Mouse (Mus musculus) thymus, postnatal 36 days (tissue): Measurements from ENCODE around the gene 4930470P17Rik.

Experiments used
- DNase-seq, 2 experiments: peaks; one replicate each; pipeline ENCODE4 v3.0.0; 2022; ENCODE audit warnings: mixed read lengths in 2 of 2

4930470P17Rik gene

GRCm38 (mm10) chr2:170577502-170577901 is 24.3 kb downstream of the 4930470P17Rik start:
- no peak for DNase-seq

GRCm38 (mm10) chr2:170576077-170576476 is 25.7 kb downstream of the 4930470P17Rik start:
- no peak for DNase-seq

- no peak for DNase-seq
Observed at GRCm38 (mm10) chr2:170564995-170565394, 36.8 kb downstream of the 4930470P17Rik start.

DNA sequence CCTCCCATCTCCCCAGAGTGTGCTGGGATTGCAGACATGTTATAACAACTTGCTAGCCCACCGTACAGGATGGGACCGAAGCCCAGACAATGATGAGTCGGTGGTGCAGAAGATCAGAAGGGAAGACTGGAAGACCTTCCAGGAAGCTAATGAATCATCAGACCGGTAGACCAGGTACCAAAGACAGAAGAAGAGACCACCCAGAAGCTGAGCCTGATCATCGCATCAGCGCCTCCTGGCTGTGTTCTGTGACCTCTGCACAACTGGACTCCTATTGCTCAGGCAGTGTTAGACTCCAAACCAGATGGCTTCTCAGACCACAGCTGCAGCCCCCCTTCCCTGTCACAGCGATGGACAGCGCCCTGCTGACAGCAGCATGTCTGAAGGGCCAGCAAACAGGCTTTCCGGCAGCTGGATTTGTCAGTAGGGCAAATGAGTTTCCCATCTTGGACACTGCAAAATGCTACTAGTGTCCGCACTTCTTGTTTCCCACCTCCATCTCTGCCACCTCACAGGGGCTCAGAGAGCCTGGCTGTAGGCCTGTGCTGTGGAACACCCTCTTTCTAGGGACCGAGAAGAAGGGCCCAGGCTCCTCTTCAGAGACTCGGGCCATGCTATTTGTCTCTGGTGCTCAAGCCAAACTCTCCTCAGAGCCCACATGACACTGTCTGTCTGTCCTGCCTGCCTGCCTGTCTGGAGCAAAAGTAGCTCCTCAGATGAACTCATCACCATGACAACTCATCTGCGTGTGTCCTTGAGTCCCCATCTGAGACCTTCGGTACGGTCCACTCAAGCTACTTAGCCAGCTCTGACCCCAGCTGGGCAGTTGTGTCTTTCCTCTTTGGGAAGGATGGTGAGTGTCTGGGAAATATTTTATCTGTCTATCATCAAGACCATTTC is 37.6 kb downstream of the 4930470P17Rik start:
- no peak for DNase-seq

GRCm38 (mm10) chr2:170552088-170552487 is 49.7 kb downstream of the 4930470P17Rik start:
- no peak for DNase-seq

- DNase-seq, result no peak
Observed at GRCm38 (mm10) chr2:170550240-170550639, 51.6 kb downstream of the 4930470P17Rik start.

DNA sequence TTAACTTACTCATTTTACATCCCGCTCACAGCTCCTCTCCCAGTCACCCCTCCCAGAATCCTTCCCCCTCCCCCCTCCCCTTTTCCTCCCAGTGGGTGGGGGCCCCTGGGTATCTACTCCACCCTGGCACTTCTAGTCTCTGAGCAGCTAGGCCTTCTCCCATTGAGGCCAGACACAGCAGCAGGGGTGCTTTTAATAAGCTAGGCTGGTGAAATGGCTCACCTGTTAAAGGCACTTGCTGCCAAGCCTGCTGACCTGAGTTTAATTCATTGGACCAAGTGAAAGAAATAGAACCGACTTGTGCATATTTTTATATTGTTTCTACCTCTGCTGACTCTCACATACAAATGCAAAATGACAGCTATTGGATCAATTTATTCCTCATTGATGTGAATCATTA is 52.7 kb downstream of the 4930470P17Rik start:
- no peak for DNase-seq

GRCm38 (mm10) chr2:170548046-170548445 is 53.8 kb downstream of the 4930470P17Rik start:
- DNase-seq, result no peak

GRCm38 (mm10) chr2:170547526-170547925 is 54.3 kb downstream of the 4930470P17Rik start:
- DNase-seq, result no peak

DNA sequence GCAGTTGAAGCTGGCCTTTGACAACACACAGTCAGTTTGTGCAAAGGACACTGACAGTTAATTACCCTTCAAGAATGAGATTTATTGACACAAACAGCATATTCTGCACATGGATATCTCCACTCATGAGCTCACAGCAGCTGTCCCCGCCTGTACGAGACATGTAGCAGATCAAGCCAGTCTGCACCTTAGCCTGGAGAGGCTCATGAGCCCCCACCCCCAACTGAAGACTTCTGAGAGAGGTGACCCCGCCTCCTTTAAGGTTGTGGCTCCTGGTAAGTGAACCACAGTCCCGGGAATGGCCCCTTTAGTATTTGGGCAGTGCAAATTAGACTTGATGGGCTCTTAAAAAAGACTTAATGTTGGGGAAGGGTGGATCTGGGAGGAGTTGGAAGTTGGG is 56.1 kb downstream of the 4930470P17Rik start:
- no peak for DNase-seq

DNA sequence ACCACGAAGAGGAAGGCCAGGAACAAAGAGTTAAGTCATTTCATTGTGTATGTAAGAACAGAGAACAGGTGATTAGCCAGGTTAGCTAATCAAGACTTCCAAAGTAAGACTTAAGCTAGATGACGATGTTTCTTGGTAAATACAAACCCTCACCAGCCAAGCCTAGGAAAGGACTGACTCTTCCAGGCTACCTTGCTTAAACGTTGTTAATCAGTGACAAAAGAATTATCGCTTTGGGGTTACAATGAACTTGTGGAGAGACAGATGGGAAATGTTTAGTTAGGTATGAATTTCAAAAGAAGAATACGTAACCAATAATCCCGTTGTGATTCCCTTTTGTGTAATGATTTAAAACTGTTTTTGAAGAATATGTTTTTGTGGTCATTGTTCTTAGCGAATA is 56.9 kb downstream of the 4930470P17Rik start:
- no peak for DNase-seq

DNA sequence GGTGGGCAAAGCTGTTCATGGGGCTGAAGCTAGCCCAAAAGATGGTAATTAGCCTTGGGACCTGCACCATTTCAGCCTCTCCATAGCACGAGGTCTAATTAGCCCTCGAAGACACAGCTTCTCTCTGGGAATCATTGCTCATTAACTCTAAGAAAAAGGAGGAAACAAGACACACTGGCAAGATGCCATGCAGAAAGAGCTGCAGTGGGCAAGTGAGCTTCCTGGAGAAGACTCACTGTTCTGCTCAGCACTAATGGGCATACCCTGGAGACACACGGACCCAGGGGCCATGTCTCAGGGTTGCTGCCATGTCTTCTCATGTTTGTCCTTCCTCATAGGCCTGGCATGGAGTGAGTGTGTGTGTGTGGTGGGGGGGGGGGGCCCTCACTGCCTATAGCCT is 57.7 kb downstream of the 4930470P17Rik start:
- no peak for DNase-seq

DNA sequence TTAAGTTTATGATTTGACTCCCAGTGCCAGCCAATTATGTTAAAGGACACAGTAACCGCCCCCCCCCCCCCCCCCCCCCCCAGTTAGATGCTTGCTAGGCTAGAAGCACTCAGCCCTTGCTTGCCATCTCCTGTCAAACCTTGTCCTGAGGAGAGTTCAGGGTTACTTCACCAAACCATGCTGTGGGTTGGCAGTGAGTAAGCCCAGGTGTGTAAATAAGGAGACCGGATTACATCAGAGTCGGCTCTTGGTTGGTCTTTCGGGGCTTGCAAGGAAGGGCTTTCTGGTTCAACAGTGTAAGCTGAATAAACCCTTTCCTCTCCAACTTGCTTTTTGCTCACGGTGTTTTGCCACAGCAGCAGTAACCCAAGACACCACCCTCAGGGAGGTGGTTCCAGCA is 58.2 kb downstream of the 4930470P17Rik start:
- DNase-seq, result no peak

DNA sequence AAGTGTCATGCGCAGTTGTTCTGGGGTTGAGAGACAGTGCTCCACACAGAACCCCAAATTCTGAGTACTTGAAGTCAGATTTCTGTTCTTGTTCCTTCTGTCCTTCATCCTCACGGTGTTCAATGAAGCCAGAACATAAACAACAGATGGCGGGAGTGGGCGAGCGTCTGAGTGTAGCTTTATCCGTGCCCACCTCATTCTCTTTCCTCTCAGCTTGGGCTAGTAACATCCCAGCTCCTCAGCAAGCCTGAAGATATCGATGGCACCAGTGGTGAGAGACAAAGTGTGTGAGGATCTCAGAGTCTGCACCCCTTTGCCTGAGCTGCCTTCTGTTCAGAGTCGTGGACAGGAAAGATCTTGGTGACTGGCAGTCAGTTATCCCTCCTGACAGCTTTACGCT is 62.6 kb downstream of the 4930470P17Rik start:
- DNase-seq, result no peak

GRCm38 (mm10) chr2:170535841-170536240 is 66.0 kb downstream of the 4930470P17Rik start:
- no peak for DNase-seq

DNA sequence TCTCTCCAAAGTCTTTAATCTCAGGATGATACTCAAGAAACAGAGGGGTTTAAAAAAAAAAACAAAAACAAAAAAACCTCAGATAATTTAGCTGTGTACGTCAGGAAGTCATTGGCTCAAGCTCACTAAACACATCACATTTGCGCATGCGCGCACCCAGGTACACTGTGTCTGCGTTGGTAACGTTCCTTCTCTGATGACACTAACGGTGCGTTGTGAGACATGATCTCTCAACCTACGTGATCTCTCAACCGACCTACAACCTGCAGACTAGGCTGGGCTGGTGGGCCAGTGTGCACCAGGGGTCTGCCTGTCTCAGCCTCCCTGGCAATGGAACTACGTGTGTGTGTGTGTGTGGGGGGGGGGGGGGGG is 67.0 kb downstream of the 4930470P17Rik start:
- no peak for DNase-seq

GRCm38 (mm10) chr2:170534116-170534802 is 67.6 kb downstream of the 4930470P17Rik start:
- DNase-seq, result no peak

- DNase-seq, result no peak
Observed at GRCm38 (mm10) chr2:170530256-170530655, 71.6 kb downstream of the 4930470P17Rik start.

- no peak for DNase-seq
Observed at GRCm38 (mm10) chr2:170529766-170530165, 72.1 kb downstream of the 4930470P17Rik start.
